Mouse (Mus musculus) C2C12 (cell line): Measurements from ENCODE around the gene Vps45.

Experiments
- CTCF ChIP-seq: IDR thresholded peaks from one replicate; pipeline ENCODE4 v1.5.1; 2011; ENCODE audit not compliant: control insufficient read depth, insufficient read depth, insufficient read length
- FOSL1 ChIP-seq: IDR thresholded peaks from one replicate; pipeline ENCODE4 v1.8.0; 2011; ENCODE audit warnings: mild to moderate bottlenecking, low read length; ENCODE audit not compliant: poor library complexity, insufficient read depth, severe bottlenecking
- MAX ChIP-seq: IDR thresholded peaks from one replicate; pipeline ENCODE4 v1.6.1; 2011; ENCODE audit warnings: mild to moderate bottlenecking, control low read depth

GRCm38 (mm10) chr3:95999308-96000079 is 58.8 kb downstream of the Vps45 start:
- no peak for TF ChIP-seq CTCF
- no peak for TF ChIP-seq FOSL1
- TF ChIP-seq MAX: no peak
